Mouse (Mus musculus) spleen, adult 2 months (tissue): ENCODE measurements at regions not wholly inside any gene's neighbourhood (a gene's known extent, or its start where the extent isn't known, plus 50 kb on each side); places are given as distances from the start of the nearest gene placed in this dataset.

ENCODE experiments used
- CTCF ChIP-seq: fragments of 200-500 bp; IDR thresholded peaks from 2 replicates; pipeline ENCODE4 v1.5.1; 2011; ENCODE audit warnings: mild to moderate bottlenecking, inconsistent platforms; ENCODE audit not compliant: insufficient read depth, insufficient read length, insufficient replicate concordance; ENCODE audit errors: extremely low read depth
- POLR2A ChIP-seq: fragments of 200-500 bp; IDR thresholded peaks from 2 replicates; pipeline ENCODE4 v1.6.1; 2011; ENCODE audit warnings: low read depth, low read length, inconsistent platforms

- no peak for TF ChIP-seq CTCF
- TF ChIP-seq POLR2A = no peak
Measured at GRCm38 (mm10) chr13:103539577-103539976, 205.3 kb upstream of the Mast4 start.
